Mouse (Mus musculus) kidney, postnatal 10 days (tissue): Measurements from ENCODE around the gene Gm340.

Experiments used
- DNase-seq: peaks from one replicate; pipeline ENCODE4 v3.0.0; 2021; ENCODE audit warnings: mixed read lengths

The Gm340 gene

DNA sequence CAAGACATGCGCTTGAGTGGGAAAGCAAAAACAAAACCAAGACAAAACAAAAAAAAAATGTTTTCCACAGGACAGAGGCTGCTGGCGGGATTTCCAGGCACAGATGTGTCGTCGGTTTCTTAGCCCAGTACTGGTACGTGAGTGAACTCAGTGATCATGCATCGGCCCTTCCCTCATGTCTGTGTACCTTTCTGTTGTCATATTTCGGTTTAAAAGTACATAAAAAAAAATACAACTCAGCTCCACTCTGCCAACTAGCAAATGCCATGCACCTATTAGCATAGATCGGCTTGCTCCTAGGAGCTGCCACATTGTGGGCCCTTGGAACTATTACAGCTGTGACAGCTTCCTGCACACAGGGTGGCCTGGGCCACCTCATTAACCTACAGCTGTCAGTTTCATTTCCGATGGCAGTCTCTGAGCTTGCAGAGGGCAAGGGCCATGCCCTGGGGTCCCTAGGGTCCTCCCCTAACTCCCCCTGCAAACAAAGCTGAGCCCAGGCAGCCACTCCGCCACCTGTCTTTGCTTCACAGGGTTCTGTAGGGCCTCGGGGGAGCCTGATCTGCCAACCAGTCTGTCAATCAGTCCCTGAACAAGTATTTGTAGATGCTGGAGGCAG lies 33.5 kb downstream of the Gm340 start:
- DNase-seq = no peak

DNA sequence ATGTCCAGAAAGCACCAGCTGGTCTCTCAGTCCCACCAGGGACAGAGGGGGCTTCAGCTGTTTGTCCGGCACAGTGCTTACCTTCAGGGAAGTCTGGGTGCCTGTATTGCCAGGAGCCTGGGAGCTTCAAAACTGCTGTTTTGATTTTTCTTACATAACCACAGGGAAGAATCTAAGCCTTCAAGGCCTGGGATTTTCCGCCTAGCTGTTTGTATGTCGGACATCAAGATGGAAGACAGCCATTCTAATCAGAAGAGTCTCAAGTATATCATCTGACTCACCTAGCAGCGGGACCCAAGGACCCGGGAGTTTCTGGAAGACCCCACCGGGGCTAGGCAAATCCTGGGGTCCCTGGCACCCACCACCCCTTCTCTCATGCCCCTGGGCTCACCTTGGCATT lies 34.1 kb downstream of the Gm340 start:
- DNase-seq = no peak

DNA sequence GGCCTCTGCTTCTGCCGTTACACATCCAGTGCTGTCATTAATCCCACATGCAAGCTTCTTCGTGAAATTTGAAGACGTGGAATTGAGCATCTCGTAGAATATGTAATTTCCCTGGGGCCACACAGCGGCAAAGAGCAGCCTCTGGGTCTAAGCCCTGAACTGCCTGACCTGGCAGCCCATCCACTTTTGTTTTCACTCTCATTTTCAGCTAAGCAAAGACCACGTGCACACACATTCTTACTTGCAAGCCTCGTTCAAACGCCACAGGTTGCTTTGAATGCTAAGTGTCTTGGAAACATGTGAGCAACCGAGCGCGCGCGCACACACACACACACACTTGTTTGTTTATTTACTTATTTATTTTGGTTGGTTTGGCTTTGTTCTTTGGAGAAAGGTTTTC lies 34.9 kb downstream of the Gm340 start:
- DNase-seq = no peak

DNA sequence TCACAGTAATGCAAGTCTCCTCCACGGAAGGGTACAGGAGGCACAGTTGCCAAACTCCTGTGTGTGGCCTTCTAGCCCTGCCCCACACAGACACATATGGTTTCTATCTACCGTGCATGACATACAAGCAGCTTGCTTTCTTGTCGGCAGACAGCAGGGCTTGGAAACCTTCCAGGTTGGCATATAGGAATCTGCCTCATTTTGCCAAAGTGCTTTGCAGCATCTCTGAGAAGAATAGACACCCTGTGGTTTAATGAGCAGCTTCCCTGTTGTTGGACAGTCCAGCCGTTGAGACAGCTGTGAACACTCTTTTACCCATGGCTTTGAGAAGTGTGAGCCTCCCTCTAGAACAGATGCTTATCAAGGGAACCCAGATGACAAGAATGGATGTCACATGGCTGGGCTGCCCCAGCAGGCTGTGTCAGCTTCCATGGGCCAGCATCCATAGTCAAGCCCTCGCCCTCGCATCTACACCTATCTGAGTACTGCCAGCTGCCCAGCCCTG lies 36.0 kb downstream of the Gm340 start:
- no peak for DNase-seq

DNA sequence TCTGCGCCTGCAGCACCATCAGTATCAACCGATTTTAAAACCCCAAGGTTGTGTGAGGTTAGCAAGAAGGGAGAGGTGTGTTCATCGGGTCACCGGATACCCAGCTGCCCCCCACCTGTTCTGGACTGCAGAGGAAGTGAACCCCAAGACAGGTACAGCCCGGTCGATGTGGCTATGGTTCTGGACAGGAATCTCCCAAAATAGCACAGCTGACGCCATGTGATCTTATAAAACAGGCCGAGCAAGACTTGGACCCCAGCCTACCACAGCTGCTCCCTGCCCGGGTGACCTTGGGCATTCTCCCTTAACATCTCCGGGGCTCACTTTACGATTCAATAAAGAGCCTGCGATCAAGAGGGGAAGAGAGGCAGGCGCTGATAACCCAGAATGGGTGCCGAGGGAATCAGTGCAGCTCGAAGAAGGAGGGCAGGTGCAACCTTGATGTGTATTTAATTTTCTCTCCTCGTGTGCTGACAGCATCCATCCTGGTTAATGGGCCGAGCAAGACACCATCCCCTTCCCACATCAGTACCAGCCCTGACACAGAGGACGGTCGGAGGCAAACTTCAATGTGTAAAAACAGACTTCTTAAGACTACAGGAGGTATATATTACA lies 36.7 kb downstream of the Gm340 start:
- DNase-seq = no peak

DNA sequence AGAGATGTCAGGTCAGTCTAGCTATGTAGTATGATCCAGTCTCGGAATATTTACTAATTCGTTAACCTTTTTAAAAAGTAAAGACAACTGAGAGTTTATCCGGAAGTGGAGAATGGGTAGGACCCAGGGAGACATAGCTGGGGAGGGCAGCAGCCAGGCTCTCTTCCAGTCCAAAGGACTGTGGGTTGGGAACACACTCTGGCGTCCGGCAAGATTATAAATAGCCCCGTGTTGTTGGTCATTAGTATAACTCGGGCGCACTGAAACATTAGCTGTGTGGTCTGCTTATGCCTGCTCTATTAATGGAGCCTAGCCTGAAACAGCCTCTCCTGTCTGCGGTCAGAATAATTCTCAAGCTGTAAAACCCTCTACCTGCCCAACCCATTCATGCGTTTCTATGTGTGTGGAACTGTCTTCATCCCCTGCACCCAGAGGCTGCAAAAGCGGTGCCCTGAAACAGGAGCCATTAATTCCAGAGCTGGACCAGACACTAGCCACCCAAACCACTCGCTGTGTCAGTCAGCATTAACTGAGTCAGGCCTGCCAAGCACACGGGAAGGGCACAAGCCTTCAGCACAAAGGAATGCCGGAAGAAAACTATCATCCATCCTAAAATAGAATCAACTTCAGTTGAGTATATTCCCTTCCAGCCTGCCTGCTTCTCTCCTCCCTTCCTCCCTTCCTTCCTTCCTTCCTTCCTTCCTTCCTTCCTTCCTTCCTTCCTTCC lies 38.4 kb downstream of the Gm340 start:
- DNase-seq = no peak

DNA sequence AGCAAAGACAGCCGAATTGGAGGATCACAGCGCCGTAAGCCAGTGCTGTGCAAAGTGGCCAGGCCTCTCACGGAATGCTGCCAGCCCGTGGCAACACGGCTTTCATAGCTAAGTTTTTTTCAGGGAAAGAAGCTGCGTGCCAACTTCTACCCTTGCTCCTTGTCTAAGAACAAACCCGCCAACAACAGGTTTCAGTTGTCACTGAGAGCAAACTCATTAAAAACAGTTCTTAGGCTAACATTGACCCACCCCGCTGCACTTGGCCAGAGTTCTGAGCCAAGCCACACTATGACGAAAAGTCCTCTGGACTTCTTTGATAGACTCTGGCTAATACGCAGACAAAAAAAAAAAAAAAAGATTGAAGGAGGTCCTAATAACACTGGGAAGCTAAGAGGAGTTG lies 46.8 kb downstream of the Gm340 start:
- no peak for DNase-seq

DNA sequence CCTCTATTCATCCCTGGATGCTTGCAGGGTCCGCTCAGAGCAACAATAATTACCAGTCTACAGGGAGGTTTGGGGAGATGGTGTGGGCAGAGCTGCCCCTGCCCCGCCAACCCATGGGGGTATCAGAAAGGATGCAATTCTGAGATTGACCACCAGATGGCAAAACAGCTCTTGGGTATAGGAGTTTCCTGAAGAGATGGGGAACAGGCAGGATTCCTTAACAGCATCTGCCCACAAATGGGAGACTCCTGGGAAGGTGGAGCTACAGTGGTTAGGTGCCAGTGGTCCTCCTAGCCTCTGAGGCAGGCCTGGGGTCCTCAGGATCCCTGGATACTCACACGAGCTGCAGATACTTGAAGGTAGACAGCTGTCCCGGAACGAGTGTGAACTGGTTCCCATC lies 47.4 kb downstream of the Gm340 start:
- DNase-seq = peak; percentile 65

DNA sequence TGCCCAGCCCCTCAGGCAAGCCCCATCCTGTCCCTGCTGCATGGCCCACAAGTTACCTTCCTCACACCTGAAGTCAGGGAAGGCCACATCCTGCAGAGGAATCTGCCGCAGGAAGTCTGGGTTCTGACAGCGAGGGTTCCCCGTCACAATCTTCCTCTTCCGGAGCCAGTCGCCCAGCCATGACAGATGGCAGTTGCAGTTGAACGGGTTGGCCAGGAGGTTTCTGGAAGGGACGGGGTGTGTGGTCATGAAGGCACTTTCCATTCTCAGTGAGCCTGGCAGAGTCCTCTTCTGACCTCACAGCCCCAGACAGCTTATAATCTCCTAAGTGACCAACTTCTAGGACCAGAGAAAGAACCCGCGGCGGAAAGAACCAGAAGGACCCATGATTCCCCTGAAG lies 51.9 kb downstream of the Gm340 start:
- DNase-seq = no peak

DNA sequence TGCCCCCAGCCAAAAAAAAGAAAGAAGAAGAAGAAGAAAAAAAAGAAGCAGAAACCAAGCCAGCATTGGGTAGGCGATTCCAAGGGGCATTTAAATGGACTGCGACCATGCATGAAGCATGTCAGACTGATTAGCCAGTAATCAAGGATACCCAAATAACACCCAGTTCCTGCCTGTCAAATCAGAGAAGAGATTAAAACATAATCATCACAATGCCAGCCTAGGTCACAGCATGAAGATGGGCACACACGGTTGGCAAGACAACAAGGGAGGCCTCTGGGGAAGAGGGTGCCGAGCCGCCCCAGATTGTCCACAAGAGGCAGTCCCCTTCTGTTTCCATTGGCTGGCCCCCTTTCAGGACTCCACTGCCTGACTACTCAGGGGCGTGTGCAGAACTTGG lies 52.8 kb downstream of the Gm340 start:
- DNase-seq = no peak
